Mouse (Mus musculus): ENCODE data around the gene Ergic1. TPM values are rescaled to one million over a fixed set of nuclear protein-coding genes. Genes with fewer than 3 reads are reported as not detected.

The Ergic1 gene
- polyA plus RNA-seq, 1 experiment from 2014 or later: 134 TPM

- WGBS: 85% methylated on average over 8 of the region's 8 CpGs
Measured at GRCm38 (mm10) chr17:26603311-26603710, 42.0 kb downstream of the Ergic1 start.

GRCm38 (mm10) chr17:26605636-26606035, 44.3 kb downstream of the Ergic1 start:
- H3K9me3 ChIP-seq (replicated peaks; ENCODE audit: control insufficient read depth, low read length): no peaks in the 10 kb centered on the region
- H3K27ac ChIP-seq (ENCODE audit: low read depth, low read length): no peak overlapping the region
- H3K4me2 ChIP-seq (ENCODE audit: low read length): no peak overlapping the region
- peaks cover 15% of the 10 kb centered on the region for H3K36me3 ChIP-seq (ENCODE audit: control insufficient read depth, insufficient read depth, low read length)
- no peaks in the 10 kb centered on the region for H3K4me1 ChIP-seq (ENCODE audit: control insufficient read depth, insufficient read depth, low read length)
- H3K4me3 ChIP-seq (ENCODE audit: low read depth, low read length): no peak overlapping the region
- DNase-seq (ENCODE audit: low spot score): no peak
- no peaks in the 10 kb centered on the region for H3K27me3 ChIP-seq (replicated peaks; ENCODE audit: control insufficient read depth, insufficient read depth, low read length)
- ATAC-seq: no peak
- WGBS: 89% methylated on average over 4 of the region's 4 CpGs
- no peak overlapping the region for H3K9ac ChIP-seq (ENCODE audit: low read length)

More at GRCm38 (mm10) chr17:26603311-26603710, 42.0 kb downstream of the Ergic1 start:
- Histone ChIP-seq H3K36me3 (ENCODE audit: control insufficient read depth, insufficient read depth, low read length) (peaks cover under 1% of the 10 kb centered on the region), H3K4me3 (ENCODE audit: low read depth, low read length) (no peak overlapping the region), H3K4me2 (ENCODE audit: low read length) (no peak overlapping the region), H3K9ac (ENCODE audit: low read length) (no peak overlapping the region), H3K4me1 (ENCODE audit: control insufficient read depth, insufficient read depth, low read length) (no peaks in the 10 kb centered on the region), H3K9me3 (replicated peaks; ENCODE audit: control insufficient read depth, low read length) (no peaks in the 10 kb centered on the region), H3K27ac (ENCODE audit: low read depth, low read length) (no peak overlapping the region), H3K27me3 (replicated peaks; ENCODE audit: control insufficient read depth, insufficient read depth, low read length) (no peaks in the 10 kb centered on the region)
- ATAC-seq (no peak), DNase-seq (ENCODE audit: low spot score) (no peak)

DNA sequence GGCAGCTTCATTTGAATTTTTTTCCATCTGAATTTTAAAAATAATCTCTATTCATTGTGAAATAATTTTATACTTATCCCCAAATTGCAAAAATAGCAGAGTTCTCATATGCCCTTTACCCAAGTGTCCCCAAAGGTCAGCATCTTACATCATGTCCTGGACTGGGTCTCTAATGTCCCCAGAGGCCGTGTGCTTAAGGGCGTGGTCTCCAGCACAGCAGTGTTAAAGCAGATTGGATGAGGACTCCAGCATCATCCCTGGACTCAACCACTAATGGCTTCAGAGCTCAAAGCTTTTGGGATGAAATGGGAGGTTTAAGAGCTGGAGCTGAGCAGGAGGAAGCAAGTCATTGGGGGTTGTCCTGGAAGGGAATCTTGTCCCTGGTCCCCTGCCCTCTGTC, 45.2 kb downstream of the Ergic1 start:
- Histone ChIP-seq H3K27me3 (replicated peaks; ENCODE audit: control insufficient read depth, insufficient read depth, low read length) (no peaks in the 10 kb centered on the region), H3K4me1 (ENCODE audit: control insufficient read depth, insufficient read depth, low read length) (no peaks in the 10 kb centered on the region), H3K4me2 (ENCODE audit: low read length) (no peak overlapping the region), H3K9me3 (replicated peaks; ENCODE audit: control insufficient read depth, low read length) (no peaks in the 10 kb centered on the region), H3K4me3 (ENCODE audit: low read depth, low read length) (no peak overlapping the region), H3K36me3 (ENCODE audit: control insufficient read depth, insufficient read depth, low read length) (peaks cover 24% of the 10 kb centered on the region), H3K9ac (ENCODE audit: low read length) (no peak overlapping the region), H3K27ac (ENCODE audit: low read depth, low read length) (no peak overlapping the region)
- DNase-seq (ENCODE audit: low spot score): no peak
- 78% methylated on average over 2 of the region's 2 CpGs for WGBS
- ATAC-seq: no peak

GRCm38 (mm10) chr17:26608348-26608747, 47.1 kb downstream of the Ergic1 start:
- Histone ChIP-seq H3K36me3 (ENCODE audit: control insufficient read depth, insufficient read depth, low read length) (peaks cover 34% of the 10 kb centered on the region), H3K9me3 (replicated peaks; ENCODE audit: control insufficient read depth, low read length) (no peaks in the 10 kb centered on the region), H3K27ac (ENCODE audit: low read depth, low read length) (no peak overlapping the region), H3K4me1 (ENCODE audit: control insufficient read depth, insufficient read depth, low read length) (no peaks in the 10 kb centered on the region), H3K4me3 (ENCODE audit: low read depth, low read length) (no peak overlapping the region), H3K9ac (ENCODE audit: low read length) (no peak overlapping the region), H3K4me2 (ENCODE audit: low read length) (no peak overlapping the region), H3K27me3 (replicated peaks; ENCODE audit: control insufficient read depth, insufficient read depth, low read length) (no peaks in the 10 kb centered on the region)
- 88% methylated on average over 3 of the region's 3 CpGs for whole genome bisulfite sequencing
- ATAC-seq: no peak
- no peak for DNase-seq (ENCODE audit: low spot score)

DNA sequence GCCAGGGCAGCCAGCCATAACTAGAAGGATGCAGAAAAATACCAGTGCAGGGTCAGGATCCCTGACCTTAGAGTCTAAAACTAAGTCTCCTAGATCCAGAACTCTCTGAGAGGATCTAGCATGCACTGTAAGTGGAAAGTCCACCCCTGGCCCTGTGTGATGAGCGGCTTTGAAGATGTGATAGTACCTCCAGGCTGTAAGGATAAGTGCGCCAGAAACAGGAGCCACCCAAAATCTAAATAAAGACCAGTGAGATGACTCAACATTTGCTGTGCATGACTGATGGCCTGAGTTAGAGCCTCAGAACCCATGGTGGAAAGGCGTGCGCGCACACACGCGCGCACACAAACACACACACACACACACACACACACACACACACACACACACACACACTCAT, 47.6 kb downstream of the Ergic1 start:
- no peaks in the 10 kb centered on the region for H3K9me3 ChIP-seq (replicated peaks; ENCODE audit: control insufficient read depth, low read length)
- H3K9ac ChIP-seq (ENCODE audit: low read length): no peak overlapping the region
- 98% methylated on average over 8 of the region's 8 CpGs for whole genome bisulfite sequencing
- no peak overlapping the region for H3K4me2 ChIP-seq (ENCODE audit: low read length)
- H3K27me3 ChIP-seq (replicated peaks; ENCODE audit: control insufficient read depth, insufficient read depth, low read length): no peaks in the 10 kb centered on the region
- H3K4me3 ChIP-seq (ENCODE audit: low read depth, low read length): no peak overlapping the region
- H3K4me1 ChIP-seq (ENCODE audit: control insufficient read depth, insufficient read depth, low read length): no peaks in the 10 kb centered on the region
- no peak overlapping the region for H3K27ac ChIP-seq (ENCODE audit: low read depth, low read length)
- DNase-seq (ENCODE audit: low spot score) (no peak), ATAC-seq (no peak)
- H3K36me3 ChIP-seq (ENCODE audit: control insufficient read depth, insufficient read depth, low read length): peaks cover 37% of the 10 kb centered on the region

GRCm38 (mm10) chr17:26609820-26610219, 48.5 kb downstream of the Ergic1 start:
- no peaks in the 10 kb centered on the region for H3K27me3 ChIP-seq (replicated peaks; ENCODE audit: control insufficient read depth, insufficient read depth, low read length)
- DNase-seq (ENCODE audit: low spot score): no peak
- H3K36me3 ChIP-seq (ENCODE audit: control insufficient read depth, insufficient read depth, low read length): peaks cover 46% of the 10 kb centered on the region
- no peak overlapping the region for H3K4me3 ChIP-seq (ENCODE audit: low read depth, low read length)
- no peaks in the 10 kb centered on the region for H3K4me1 ChIP-seq (ENCODE audit: control insufficient read depth, insufficient read depth, low read length)
- no peak overlapping the region for H3K4me2 ChIP-seq (ENCODE audit: low read length)
- H3K9me3 ChIP-seq (replicated peaks; ENCODE audit: control insufficient read depth, low read length): no peaks in the 10 kb centered on the region
- no peak overlapping the region for H3K27ac ChIP-seq (ENCODE audit: low read depth, low read length)
- 83% methylated on average over 8 of the region's 8 CpGs for WGBS
- H3K9ac ChIP-seq (ENCODE audit: low read length): no peak overlapping the region
- no peak for ATAC-seq

- Histone ChIP-seq H3K27me3 (replicated peaks; ENCODE audit: control insufficient read depth, insufficient read depth, low read length) (no peaks in the 10 kb centered on the region), H3K4me3 (ENCODE audit: low read depth, low read length) (no peak overlapping the region), H3K9ac (ENCODE audit: low read length) (no peak overlapping the region), H3K4me2 (ENCODE audit: low read length) (no peak overlapping the region), H3K4me1 (ENCODE audit: control insufficient read depth, insufficient read depth, low read length) (no peaks in the 10 kb centered on the region), H3K36me3 (ENCODE audit: control insufficient read depth, insufficient read depth, low read length) (peaks cover 53% of the 10 kb centered on the region), H3K9me3 (replicated peaks; ENCODE audit: control insufficient read depth, low read length) (no peaks in the 10 kb centered on the region), H3K27ac (ENCODE audit: low read depth, low read length) (no peak overlapping the region)
- WGBS: 85% methylated on average over 7 of the region's 7 CpGs
- ATAC-seq (no peak), DNase-seq (ENCODE audit: low spot score) (no peak)
Measured at GRCm38 (mm10) chr17:26611328-26611727, 50.0 kb downstream of the Ergic1 start.

- Histone ChIP-seq H3K4me1 (ENCODE audit: control insufficient read depth, insufficient read depth, low read length) (no peaks in the 10 kb centered on the region), H3K27me3 (replicated peaks; ENCODE audit: control insufficient read depth, insufficient read depth, low read length) (no peaks in the 10 kb centered on the region), H3K4me3 (ENCODE audit: low read depth, low read length) (no peak overlapping the region), H3K4me2 (ENCODE audit: low read length) (no peak overlapping the region), H3K9ac (ENCODE audit: low read length) (no peak overlapping the region), H3K27ac (ENCODE audit: low read depth, low read length) (no peak overlapping the region), H3K36me3 (ENCODE audit: control insufficient read depth, insufficient read depth, low read length) (peaks cover 59% of the 10 kb centered on the region), H3K9me3 (replicated peaks; ENCODE audit: control insufficient read depth, low read length) (no peaks in the 10 kb centered on the region)
- DNase-seq (ENCODE audit: low spot score): no peak
- 87% methylated on average over 4 of the region's 4 CpGs for WGBS
- no peak for ATAC-seq
Measured at GRCm38 (mm10) chr17:26611918-26612317, 50.6 kb downstream of the Ergic1 start.

DNA sequence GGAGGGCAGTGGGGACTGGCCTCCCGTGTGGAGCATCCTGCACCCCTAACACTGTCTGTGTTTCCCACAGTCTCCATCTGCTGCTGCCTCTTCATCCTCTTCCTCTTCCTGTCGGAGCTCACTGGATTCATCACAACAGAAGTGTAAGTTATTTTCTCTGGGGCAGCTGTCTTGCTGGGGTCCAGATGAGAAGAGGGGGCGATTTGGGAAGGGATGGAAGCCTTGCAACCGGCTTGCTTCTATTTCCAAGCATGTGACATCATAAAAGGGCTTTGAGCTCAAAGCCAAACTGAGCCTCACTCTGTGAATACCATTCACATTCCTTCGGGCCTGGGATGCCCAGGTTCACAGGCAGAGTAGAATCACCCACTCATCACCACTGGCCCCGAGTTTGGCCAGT, 53.0 kb downstream of the Ergic1 start:
- no peaks in the 10 kb centered on the region for H3K27me3 ChIP-seq (replicated peaks; ENCODE audit: control insufficient read depth, insufficient read depth, low read length)
- WGBS: 91% methylated on average over 6 of the region's 6 CpGs
- no peak overlapping the region for H3K4me3 ChIP-seq (ENCODE audit: low read depth, low read length)
- no peaks in the 10 kb centered on the region for H3K4me1 ChIP-seq (ENCODE audit: control insufficient read depth, insufficient read depth, low read length)
- H3K9me3 ChIP-seq (replicated peaks; ENCODE audit: control insufficient read depth, low read length): no peaks in the 10 kb centered on the region
- DNase-seq (ENCODE audit: low spot score) (no peak), ATAC-seq (no peak)
- H3K27ac ChIP-seq (ENCODE audit: low read depth, low read length): no peak overlapping the region
- H3K36me3 ChIP-seq (ENCODE audit: control insufficient read depth, insufficient read depth, low read length): peaks cover 64% of the 10 kb centered on the region
- H3K4me2 ChIP-seq (ENCODE audit: low read length): no peak overlapping the region
- H3K9ac ChIP-seq (ENCODE audit: low read length): no peak overlapping the region
